Mouse (Mus musculus) liver, adult 10 weeks (tissue): ENCODE results near the gene Gabbr1. TPM values are rescaled to one million over a fixed set of nuclear protein-coding genes. Genes with fewer than 3 reads are reported as not detected.

ENCODE experiments used
- polyA plus RNA-seq: library from polyadenylated mRNA; stranded (reverse); fragments of 350-450 nt; fragmentation: Illumina TruSeq; extraction: RNeasy Lipid Tissue Mini Kit (QIAGEN cat#74804); gene quantifications from one replicate; pipeline ENCODE4 v1.2.3, GENCODE M21; 2014; ENCODE audit warnings: low read depth, low replicate concordance

Gene Gabbr1
- 2.8 TPM for polyA plus RNA-seq

GRCm38 (mm10) chr17:37045611-37046311, at the start of gene Gabbr1:
Gabbr1 (plus strand) TSS chr17:37045966.

GRCm38 (mm10) chr17:37000863-37001262, 44.9 kb upstream of the Gabbr1 start, which contains the start of gene Zfp57:
Zfp57 (plus strand) TSS chr17:37001163.

GRCm38 (mm10) chr17:37022628-37023576, 22.9 kb upstream of the Gabbr1 start, which contains the start of gene Mog:
Mog (minus strand) TSS chr17:37023398.

GRCm38 (mm10) chr17:37088399-37088798, 42.6 kb downstream of the Gabbr1 start, which contains the start of gene Olfr90:
Olfr90 (minus strand) TSS chr17:37088499.

GRCm38 (mm10) chr17:37098178-37098577, 52.4 kb downstream of the Gabbr1 start, which contains the start of gene Olfr91:
Olfr91 (minus strand) TSS chr17:37098278.

GRCm38 (mm10) chr17:37119988-37120387, 74.2 kb downstream of the Gabbr1 start, which contains the start of gene Olfr92:
Olfr92 (minus strand) TSS chr17:37120088.

Other genes starting within 250 kb of the Gabbr1 start
- not detected for gene H2-M10.6, start 233.8 kb upstream of the Gabbr1 start, polyA plus RNA-seq
- gene Trim26, start 208.8 kb upstream of the Gabbr1 start, polyA plus RNA-seq = 22.8 TPM
- gene Trim15, start 178.8 kb upstream of the Gabbr1 start, polyA plus RNA-seq = not detected
- not detected for gene Trim10, start 176.4 kb upstream of the Gabbr1 start, polyA plus RNA-seq
- gene Trim40, start 155.8 kb upstream of the Gabbr1 start, polyA plus RNA-seq = not detected
- gene Trim31, start 147.8 kb upstream of the Gabbr1 start, polyA plus RNA-seq = not detected
- 3.8 TPM for gene Rnf39, start 103.0 kb upstream of the Gabbr1 start, polyA plus RNA-seq
- 6.2 TPM for gene Ppp1r11, start 94.2 kb upstream of the Gabbr1 start, polyA plus RNA-seq
- gene Znrd1, start 87.4 kb upstream of the Gabbr1 start, polyA plus RNA-seq = 10.4 TPM
- 30.8 TPM for gene Znrd1as, start 87.4 kb upstream of the Gabbr1 start, polyA plus RNA-seq
- gene 2410137M14Rik, start 64.7 kb upstream of the Gabbr1 start, polyA plus RNA-seq = not detected
- gene H2-M5, start 56.4 kb upstream of the Gabbr1 start, polyA plus RNA-seq = not detected
- gene Zfp57, start 44.8 kb upstream of the Gabbr1 start, polyA plus RNA-seq = 1.9 TPM
- not detected for gene Mog, start 22.6 kb upstream of the Gabbr1 start, polyA plus RNA-seq
- gene Olfr90, start 42.5 kb downstream of the Gabbr1 start, polyA plus RNA-seq = not detected
- gene Olfr91, start 52.3 kb downstream of the Gabbr1 start, polyA plus RNA-seq = not detected
- not detected for gene Olfr92, start 74.1 kb downstream of the Gabbr1 start, polyA plus RNA-seq
- gene Olfr93, start 115.5 kb downstream of the Gabbr1 start, polyA plus RNA-seq = not detected
- gene Ubd, start 147.9 kb downstream of the Gabbr1 start, polyA plus RNA-seq = 0.61 TPM
- not detected for gene Olfr94, start 155.0 kb downstream of the Gabbr1 start, polyA plus RNA-seq
- not detected for gene Olfr95, start 167.2 kb downstream of the Gabbr1 start, polyA plus RNA-seq
- not detected for gene Olfr96, start 174.2 kb downstream of the Gabbr1 start, polyA plus RNA-seq
- gene Olfr97, start 191.4 kb downstream of the Gabbr1 start, polyA plus RNA-seq = not detected
- not detected for gene Olfr98, start 217.8 kb downstream of the Gabbr1 start, polyA plus RNA-seq
- gene H2-M3, start 224.3 kb downstream of the Gabbr1 start, polyA plus RNA-seq = 1.0 TPM
- not detected for gene Olfr99, start 237.5 kb downstream of the Gabbr1 start, polyA plus RNA-seq